Mouse (Mus musculus): ENCODE measurements at regions not wholly inside any gene's neighbourhood (a gene's known extent, or its start where the extent isn't known, plus 50 kb on each side); places are given as distances from the start of the nearest gene placed in this dataset.

DNA sequence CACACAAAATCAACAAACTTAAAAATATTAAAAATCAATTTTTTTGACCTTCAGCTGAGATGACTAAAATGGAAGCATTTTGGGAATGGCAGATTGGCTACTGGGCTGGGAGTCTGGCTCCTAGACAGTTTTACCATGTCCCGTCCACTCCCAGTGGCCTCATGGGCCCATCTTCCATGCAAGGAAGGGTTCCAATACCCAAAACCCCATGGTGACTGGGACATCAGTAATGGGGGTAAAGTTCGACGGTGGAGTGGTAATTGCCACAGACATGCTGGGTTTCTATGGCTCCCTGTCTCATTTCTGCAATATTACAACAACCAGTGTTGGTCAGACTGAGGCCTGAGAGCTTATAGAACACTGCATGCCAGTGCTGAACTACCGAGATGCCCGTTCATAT, 82.2 kb downstream of the Il20rb start:
- Histone ChIP-seq H3K4me3 (ENCODE audit: insufficient read depth, low read depth, low read length) (no peak overlapping the region), H3K36me3 (ENCODE audit: control insufficient read depth, insufficient read depth, low read length) (no peaks in the 10 kb centered on the region), H3K27ac (replicated peaks; ENCODE audit: insufficient read depth, low read depth, low read length) (no peak overlapping the region), H3K79me2 (ENCODE audit: control insufficient read depth, insufficient read depth, low read length) (no peaks in the 10 kb centered on the region), H3K9ac (ENCODE audit: low read depth, low read length) (no peak overlapping the region), H3K27me3 (ENCODE audit: control insufficient read depth, insufficient read depth, low read length) (no peaks in the 10 kb centered on the region), H3K4me1 (ENCODE audit: control insufficient read depth, insufficient read depth, low read length) (no peaks in the 10 kb centered on the region)
- no peak for DNase-seq (ENCODE audit: extremely low read depth, low read depth, low spot score)
- TF ChIP-seq CTCF (IDR thresholded peaks at IDR 0.05; ENCODE audit: low read depth, low read length) (no peak), POLR2A (IDR thresholded peaks at IDR 0.05; ENCODE audit: extremely low read depth, insufficient read depth, low read length) (no peak)
- 94% methylated on average over 5 of the region's 5 CpGs for WGBS

DNA sequence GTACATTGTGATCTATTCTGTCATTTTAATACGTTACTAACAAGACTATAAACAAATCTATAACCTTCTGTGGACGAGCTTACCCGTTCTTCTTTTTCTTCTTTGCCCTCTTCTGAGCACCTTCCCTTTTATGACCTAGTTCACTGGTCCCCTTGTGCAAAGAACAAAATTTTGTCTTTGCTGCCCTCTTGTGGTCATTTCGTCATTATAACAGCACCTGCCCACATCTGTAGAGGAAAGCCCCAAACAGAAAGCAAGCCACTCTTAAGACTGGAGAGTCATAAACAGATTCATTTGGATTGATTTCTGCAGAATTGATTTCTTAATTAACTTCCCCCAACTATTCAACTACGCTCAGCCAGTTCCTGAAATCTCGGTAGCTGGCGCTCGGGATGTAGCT, 86.2 kb downstream of the Il20rb start:
- DNase-seq (ENCODE audit: extremely low read depth, low read depth, low spot score), result peak; percentile 34
- WGBS, result 23% methylated on average over 8 of the region's 8 CpGs
- no peak for TF ChIP-seq POLR2A (IDR thresholded peaks at IDR 0.05; ENCODE audit: extremely low read depth, insufficient read depth, low read length)
- TF ChIP-seq CTCF (IDR thresholded peaks at IDR 0.05; ENCODE audit: low read depth, low read length), result no peak
- no peaks in the 10 kb centered on the region for H3K27me3 ChIP-seq (ENCODE audit: control insufficient read depth, insufficient read depth, low read length)
- no peaks in the 10 kb centered on the region for H3K36me3 ChIP-seq (ENCODE audit: control insufficient read depth, insufficient read depth, low read length)
- H3K4me3 ChIP-seq (ENCODE audit: insufficient read depth, low read depth, low read length), result no peak overlapping the region
- H3K4me1 ChIP-seq (ENCODE audit: control insufficient read depth, insufficient read depth, low read length), result no peaks in the 10 kb centered on the region
- H3K27ac ChIP-seq (replicated peaks; ENCODE audit: insufficient read depth, low read depth, low read length), result no peak overlapping the region
- no peak overlapping the region for H3K9ac ChIP-seq (ENCODE audit: low read depth, low read length)
- H3K79me2 ChIP-seq (ENCODE audit: control insufficient read depth, insufficient read depth, low read length), result no peaks in the 10 kb centered on the region

DNA sequence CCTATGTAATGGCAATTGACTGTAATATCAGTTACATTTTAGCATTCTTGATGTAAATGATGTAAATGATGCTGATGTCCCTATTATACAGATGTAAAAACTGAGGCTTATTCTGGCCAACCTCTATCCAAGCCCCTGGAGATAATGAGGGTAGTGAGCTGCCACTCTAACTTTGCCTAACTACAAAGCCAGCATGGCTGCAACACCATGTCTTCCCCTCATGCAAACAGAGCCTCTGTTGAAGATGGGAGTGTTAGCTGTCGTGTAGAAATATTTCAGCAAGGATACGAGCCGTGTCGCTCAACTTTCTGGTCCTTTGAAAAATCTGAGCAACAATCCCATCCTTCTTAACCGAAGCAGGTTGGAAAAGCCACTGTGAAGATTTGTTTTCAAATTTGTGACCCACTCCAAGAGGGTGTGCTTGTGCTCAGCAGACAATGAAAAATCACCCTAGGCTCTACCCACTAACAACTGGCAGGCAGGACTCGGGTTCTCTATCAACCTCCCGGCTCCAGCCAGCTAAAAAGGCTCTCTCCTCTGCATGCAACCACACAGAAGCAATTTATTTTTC, 90.2 kb downstream of the Il20rb start:
- Histone ChIP-seq H3K27ac (replicated peaks; ENCODE audit: insufficient read depth, low read depth, low read length) (no peak overlapping the region), H3K4me3 (ENCODE audit: insufficient read depth, low read depth, low read length) (no peak overlapping the region), H3K27me3 (ENCODE audit: control insufficient read depth, insufficient read depth, low read length) (no peaks in the 10 kb centered on the region; the same call in 1 of the 2 replicates), H3K9ac (ENCODE audit: low read depth, low read length) (no peak overlapping the region), H3K36me3 (ENCODE audit: control insufficient read depth, insufficient read depth, low read length) (no peaks in the 10 kb centered on the region), H3K79me2 (ENCODE audit: control insufficient read depth, insufficient read depth, low read length) (no peaks in the 10 kb centered on the region), H3K4me1 (ENCODE audit: control insufficient read depth, insufficient read depth, low read length) (no peaks in the 10 kb centered on the region)
- WGBS, result 90% methylated on average over 7 of the region's 7 CpGs
- TF ChIP-seq CTCF (IDR thresholded peaks at IDR 0.05; ENCODE audit: low read depth, low read length) (no peak), POLR2A (IDR thresholded peaks at IDR 0.05; ENCODE audit: extremely low read depth, insufficient read depth, low read length) (no peak)
- DNase-seq (ENCODE audit: extremely low read depth, low read depth, low spot score), result no peak

DNA sequence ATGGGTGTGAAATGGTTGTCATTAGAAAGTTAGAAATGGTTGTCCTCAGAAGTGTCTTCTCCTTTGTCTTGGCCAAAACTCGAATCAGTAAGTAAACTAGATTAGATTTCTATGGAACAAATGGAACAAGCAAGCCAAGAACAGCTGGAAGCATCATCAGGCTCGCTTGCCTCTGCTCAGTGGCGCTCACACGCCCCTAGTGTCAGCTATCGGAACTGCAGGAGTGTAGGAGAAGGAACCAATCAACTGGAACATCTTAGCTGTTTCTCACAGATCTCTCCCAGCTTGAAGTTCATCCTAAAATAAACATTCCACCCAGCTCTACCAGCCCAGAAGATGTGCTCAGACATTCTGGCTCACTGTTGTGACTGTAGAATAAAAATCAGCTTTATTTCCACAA, 90.9 kb downstream of the Il20rb start:
- peak; percentile 28 for DNase-seq (ENCODE audit: extremely low read depth, low read depth, low spot score)
- Histone ChIP-seq H3K27me3 (ENCODE audit: control insufficient read depth, insufficient read depth, low read length) (no peaks in the 10 kb centered on the region; the same call in 1 of the 2 replicates), H3K79me2 (ENCODE audit: control insufficient read depth, insufficient read depth, low read length) (no peaks in the 10 kb centered on the region), H3K36me3 (ENCODE audit: control insufficient read depth, insufficient read depth, low read length) (no peaks in the 10 kb centered on the region), H3K4me3 (ENCODE audit: insufficient read depth, low read depth, low read length) (no peak overlapping the region), H3K27ac (replicated peaks; ENCODE audit: insufficient read depth, low read depth, low read length) (no peak overlapping the region), H3K4me1 (ENCODE audit: control insufficient read depth, insufficient read depth, low read length) (no peaks in the 10 kb centered on the region), H3K9ac (ENCODE audit: low read depth, low read length) (no peak overlapping the region)
- TF ChIP-seq POLR2A (IDR thresholded peaks at IDR 0.05; ENCODE audit: extremely low read depth, insufficient read depth, low read length), result no peak
- TF ChIP-seq CTCF (IDR thresholded peaks at IDR 0.05; ENCODE audit: low read depth, low read length), result peak; percentile 95
- under 1% methylated on average over 5 of the region's 5 CpGs for whole genome bisulfite sequencing

DNA sequence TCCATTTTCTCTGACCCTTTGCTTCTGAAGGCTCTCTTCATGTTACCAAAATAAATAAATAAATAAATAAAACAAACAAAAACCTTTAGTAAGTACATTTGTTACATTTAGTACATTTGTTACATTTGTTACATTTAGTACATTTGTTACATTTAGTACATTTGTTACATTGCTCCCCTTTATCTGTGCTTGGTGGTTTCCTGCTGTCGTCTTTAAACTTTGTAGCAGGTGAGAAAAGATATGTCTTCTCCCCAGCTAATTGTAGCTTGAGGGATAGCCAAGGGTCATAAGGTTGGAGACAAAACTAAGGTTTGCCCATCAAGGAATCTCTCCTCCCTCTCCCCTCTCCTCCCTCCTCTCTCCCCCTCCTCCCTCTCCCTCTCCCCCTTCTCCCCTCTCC, 92.0 kb downstream of the Il20rb start:
- no peaks in the 10 kb centered on the region for H3K36me3 ChIP-seq (ENCODE audit: control insufficient read depth, insufficient read depth, low read length)
- no peak overlapping the region for H3K27ac ChIP-seq (replicated peaks; ENCODE audit: insufficient read depth, low read depth, low read length)
- no peak for DNase-seq (ENCODE audit: extremely low read depth, low read depth, low spot score)
- no peaks in the 10 kb centered on the region for H3K4me1 ChIP-seq (ENCODE audit: control insufficient read depth, insufficient read depth, low read length)
- no peak overlapping the region for H3K9ac ChIP-seq (ENCODE audit: low read depth, low read length)
- H3K4me3 ChIP-seq (ENCODE audit: insufficient read depth, low read depth, low read length), result no peak overlapping the region
- H3K79me2 ChIP-seq (ENCODE audit: control insufficient read depth, insufficient read depth, low read length), result no peaks in the 10 kb centered on the region
- 62% methylated on average over 1 of the region's 1 CpGs for WGBS
- TF ChIP-seq CTCF (IDR thresholded peaks at IDR 0.05; ENCODE audit: low read depth, low read length) (no peak), POLR2A (IDR thresholded peaks at IDR 0.05; ENCODE audit: extremely low read depth, insufficient read depth, low read length) (no peak)
- H3K27me3 ChIP-seq (ENCODE audit: control insufficient read depth, insufficient read depth, low read length), result no peaks in the 10 kb centered on the region; the same call in 1 of the 2 replicates

DNA sequence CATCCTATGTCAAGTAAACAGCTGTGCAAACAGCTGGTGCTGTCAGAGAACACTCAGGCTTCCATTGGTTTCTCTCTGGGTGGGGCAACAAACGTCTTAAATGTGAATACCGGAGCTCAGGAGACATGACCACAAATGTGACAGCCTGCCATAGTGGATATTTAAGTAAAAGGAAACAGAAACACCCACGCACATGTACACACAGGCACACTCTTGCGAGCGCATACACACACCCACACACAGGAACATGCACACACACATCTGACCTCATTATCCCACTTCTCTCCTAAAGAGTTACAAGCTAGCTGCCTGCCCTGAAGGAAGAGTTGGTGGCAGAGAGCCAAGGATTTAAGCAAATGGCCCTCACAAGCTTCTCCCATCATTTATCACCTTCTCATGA, 92.4 kb downstream of the Il20rb start:
- Histone ChIP-seq H3K4me1 (ENCODE audit: control insufficient read depth, insufficient read depth, low read length) (no peaks in the 10 kb centered on the region), H3K27ac (replicated peaks; ENCODE audit: insufficient read depth, low read depth, low read length) (no peak overlapping the region), H3K36me3 (ENCODE audit: control insufficient read depth, insufficient read depth, low read length) (no peaks in the 10 kb centered on the region), H3K4me3 (ENCODE audit: insufficient read depth, low read depth, low read length) (no peak overlapping the region), H3K27me3 (ENCODE audit: control insufficient read depth, insufficient read depth, low read length) (no peaks in the 10 kb centered on the region; the same call in 1 of the 2 replicates), H3K9ac (ENCODE audit: low read depth, low read length) (no peak overlapping the region), H3K79me2 (ENCODE audit: control insufficient read depth, insufficient read depth, low read length) (no peaks in the 10 kb centered on the region)
- WGBS, result 74% methylated on average over 5 of the region's 5 CpGs
- TF ChIP-seq CTCF (IDR thresholded peaks at IDR 0.05; ENCODE audit: low read depth, low read length) (no peak), POLR2A (IDR thresholded peaks at IDR 0.05; ENCODE audit: extremely low read depth, insufficient read depth, low read length) (no peak)
- DNase-seq (ENCODE audit: extremely low read depth, low read depth, low spot score), result no peak
